Mouse (Mus musculus) left cerebral cortex, postnatal 14 days (tissue): ENCODE measurements around the gene Hras. TPM values are rescaled to one million over a fixed set of nuclear protein-coding genes. Genes with fewer than 3 reads are reported as not detected.

Source experiments
- DNase-seq, 2 experiments: peaks; one replicate each; pipeline ENCODE4 v3.0.0; 2021 to 2022; ENCODE audit warnings: low spot score in 2 of 2, mixed read lengths in 1 of 2
- intact Hi-C: fragments of 180-260 bp; cut with DNase I; formaldehyde crosslinking; loops from one replicate; pipeline ENCODE4 v1.15.1; 2025
- total RNA-seq, 2 experiments: library from RNA; stranded (reverse); gene quantifications; 2 replicates each; pipeline ENCODE4 v1.2.3; 2021

Hras gene
- total RNA-seq, 2 experiments from 2014 or later = 249 to 272 TPM

DNA sequence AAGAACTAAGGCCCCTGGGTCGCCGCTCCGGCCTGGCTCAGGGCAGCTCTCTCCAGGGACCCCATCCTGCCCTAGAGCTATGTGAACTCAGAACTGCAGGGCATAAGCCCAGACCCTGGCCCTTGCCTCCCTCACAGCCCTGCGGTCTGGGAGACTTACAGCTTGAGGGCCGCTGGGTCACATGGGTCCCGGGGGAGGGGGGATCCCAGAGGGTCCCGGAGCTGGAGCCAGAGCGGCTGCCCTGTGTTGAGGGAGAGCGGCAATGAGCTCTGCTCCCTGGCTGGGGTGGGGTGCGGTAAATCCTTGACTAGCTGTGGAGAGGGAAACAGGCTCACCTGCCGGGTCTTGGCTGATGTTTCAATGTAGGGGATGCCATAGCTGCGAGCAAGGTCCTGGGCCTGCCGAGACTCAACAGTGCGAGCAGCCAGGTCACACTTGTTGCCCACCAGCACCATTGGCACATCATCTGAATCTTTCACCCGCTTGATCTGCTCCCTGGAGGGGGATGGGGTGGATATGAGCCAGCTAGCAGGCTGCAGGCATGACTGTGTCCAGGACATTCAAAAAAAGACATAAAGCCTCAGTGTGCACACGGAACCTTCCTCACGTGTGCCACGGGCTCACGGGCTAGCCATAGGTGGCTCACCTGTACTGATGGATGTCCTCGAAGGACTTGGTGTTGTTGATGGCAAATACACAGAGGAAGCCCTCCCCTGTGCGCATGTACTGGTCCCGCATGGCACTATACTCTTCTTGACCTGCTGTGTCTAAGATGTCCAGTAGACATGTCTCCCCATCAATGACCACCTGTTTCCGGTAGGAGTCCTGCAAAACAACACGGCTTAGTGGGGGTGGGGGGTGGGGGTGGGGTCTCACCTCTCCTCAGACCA, 1.8 kb downstream of the Hras start:
- intact Hi-C loops = no loop called here
- DNase-seq = no peak

DNA sequence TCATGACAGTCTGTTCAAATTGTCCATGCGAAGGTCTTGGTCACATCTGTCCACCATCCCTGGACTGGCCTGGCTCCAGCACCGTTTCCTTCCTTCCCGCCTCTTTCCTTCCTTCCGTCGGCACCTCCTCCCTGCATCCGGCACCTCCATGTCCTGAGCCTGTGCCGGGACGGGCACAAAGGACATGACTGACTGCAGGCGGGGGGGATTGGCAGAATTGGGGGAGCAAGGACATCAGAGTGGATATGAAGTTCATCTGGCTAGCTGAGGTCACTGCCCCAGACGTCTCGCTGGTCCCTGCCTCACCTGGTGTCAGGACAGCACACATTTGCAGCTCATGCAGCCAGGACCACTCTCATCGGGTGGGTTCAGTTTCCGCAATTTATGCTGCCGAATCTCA, 2.8 kb downstream of the Hras start:
- intact Hi-C loops = no loop called here
- no peak for DNase-seq

DNA sequence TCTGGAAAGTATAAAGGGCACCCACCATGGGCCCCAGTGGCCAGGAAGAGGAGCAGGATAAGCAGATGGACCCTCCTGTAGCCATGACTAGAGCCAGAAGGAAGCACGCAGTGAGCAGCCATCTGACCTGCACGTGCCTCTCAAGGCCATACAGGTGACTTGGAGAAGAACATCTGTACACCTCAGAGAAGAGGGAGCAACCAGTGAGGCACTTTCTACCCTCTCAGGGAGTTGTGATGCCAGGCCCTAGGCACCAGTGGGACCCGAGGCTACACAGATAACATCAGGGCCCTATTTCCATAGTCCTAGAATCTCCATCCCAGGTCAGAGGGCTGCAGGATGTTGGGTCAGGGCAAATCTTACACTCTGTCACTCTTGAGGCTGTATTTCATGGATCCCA, 3.6 kb downstream of the Hras start:
- intact Hi-C loops = no loop called here
- DNase-seq = no peak

DNA sequence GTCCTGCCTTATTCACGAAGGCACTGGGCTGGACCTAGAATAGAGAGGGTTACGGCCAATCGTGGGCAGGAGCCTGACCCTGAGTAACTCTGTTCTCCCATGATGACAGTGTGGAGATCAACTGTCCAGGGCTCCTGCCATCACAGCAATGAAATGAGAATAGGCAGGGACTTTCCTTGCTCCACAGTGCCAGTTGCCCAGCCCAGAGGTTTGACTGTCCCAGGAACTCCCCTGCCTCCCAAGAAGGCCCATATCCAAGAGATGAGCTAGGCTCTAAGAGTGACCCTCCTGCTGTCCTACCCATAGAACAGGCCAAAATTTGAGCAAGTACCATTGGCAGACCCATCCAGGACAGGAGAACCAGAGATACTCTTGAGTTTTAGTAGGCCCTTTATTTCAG, 5.1 kb downstream of the Hras start:
- intact Hi-C loops = no loop called here
- no peak for DNase-seq

DNA sequence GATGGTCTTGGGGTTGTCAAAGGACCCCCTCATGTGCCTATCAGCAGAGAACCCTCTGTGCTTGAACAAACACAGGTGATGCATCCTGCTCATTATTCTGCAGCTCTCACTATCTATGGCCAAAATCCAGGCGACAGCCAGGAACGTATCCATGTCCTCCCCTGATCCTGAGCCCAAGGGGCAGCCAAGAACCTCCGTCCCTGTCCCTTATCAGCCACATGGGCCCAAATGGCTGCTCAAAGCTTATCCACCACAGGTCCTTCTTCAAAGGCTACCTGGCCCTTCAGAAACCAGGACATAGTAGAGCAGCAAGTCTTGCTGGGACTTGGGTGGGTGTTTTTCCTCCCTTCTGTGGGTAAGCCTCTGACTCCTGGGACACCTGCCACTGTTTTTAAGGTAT, 5.6 kb downstream of the Hras start:
- DNase-seq = no peak
- intact Hi-C loops = no loop called here

DNA sequence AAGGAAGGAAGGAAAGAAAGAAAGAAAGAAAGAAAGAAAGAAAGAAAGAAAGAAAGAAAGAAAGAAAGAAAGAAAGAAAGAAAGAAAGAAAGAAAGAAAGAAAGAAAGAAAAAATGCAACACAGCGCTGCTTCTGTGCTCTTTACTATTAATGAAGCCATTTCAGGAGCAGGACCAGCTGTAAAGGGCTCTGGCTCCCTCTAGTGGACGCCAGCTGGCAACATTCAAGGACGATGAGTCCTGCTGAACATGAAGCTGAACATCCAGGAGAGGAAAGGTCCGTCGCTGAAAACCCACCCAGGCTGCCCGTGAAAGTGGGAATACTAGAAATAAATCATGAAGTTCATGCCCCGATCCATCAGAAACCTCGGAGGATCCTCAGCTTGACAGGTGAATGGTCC, 17.6 kb downstream of the Hras start:
- peak; percentile 93 to 94 for DNase-seq
- intact Hi-C loops = loop anchor here (5.0 to 10.0 kb wide), 3 partner anchors 219 to 331 kb away; partner anchors contain the start of genes Cox8b, Gm45717, Ifitm2 and Odf3

DNA sequence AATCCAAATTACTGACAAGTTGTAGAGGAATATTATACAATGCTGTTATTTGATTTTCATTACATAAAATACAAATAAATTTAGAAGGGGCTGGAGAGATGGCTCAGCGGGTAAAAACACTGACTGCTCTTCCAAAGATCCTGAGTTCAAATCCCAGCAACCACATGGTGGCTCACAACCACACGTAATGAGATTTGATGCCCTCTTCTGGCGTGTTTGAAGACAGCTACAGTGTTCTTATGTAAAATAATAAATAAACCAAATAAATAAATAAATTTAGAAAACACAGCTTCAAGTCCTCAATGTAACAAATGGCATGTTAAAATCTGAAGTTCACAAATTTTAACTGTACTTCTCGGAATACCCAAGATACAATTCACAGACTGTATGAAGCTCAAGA, 18.7 kb downstream of the Hras start:
- DNase-seq = no peak
- intact Hi-C loops = loop anchor here (5.0 to 10.0 kb wide), 3 partner anchors 218 to 330 kb away; partner anchors contain the start of genes Cox8b, Gm45717, Ifitm2 and Odf3

DNA sequence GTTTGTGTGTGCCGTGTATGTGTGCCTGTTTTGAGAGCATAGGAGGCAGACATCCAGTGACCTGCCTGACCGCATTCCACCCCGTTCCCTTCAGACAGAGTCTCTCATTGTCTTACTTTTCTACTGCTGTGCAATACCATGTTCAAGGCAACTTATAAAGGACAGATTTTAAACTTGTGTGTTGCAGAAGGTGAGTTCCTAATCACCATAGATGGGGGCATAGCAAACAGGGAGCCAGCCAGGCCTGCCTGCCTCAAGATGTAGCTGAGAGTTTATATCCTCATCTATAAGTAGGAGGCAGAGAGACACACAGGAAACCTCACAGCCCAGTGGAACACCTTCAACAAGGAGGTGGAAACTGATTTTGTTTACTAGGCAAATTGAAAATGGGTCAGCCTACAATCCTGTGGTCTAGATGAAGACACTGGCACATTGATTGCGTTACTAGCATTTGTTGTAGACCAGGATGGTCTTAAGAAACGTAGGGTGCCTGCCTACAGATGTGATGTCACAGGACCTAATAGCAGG, 20.4 kb downstream of the Hras start:
- no peak for DNase-seq
- intact Hi-C loops = loop anchor here (5.0 to 10.0 kb wide), 4 partner anchors 51 to 329 kb away; partner anchors contain the start of genes Cox8b, Odf3, Ptdss2 and Scgb1c1

DNA sequence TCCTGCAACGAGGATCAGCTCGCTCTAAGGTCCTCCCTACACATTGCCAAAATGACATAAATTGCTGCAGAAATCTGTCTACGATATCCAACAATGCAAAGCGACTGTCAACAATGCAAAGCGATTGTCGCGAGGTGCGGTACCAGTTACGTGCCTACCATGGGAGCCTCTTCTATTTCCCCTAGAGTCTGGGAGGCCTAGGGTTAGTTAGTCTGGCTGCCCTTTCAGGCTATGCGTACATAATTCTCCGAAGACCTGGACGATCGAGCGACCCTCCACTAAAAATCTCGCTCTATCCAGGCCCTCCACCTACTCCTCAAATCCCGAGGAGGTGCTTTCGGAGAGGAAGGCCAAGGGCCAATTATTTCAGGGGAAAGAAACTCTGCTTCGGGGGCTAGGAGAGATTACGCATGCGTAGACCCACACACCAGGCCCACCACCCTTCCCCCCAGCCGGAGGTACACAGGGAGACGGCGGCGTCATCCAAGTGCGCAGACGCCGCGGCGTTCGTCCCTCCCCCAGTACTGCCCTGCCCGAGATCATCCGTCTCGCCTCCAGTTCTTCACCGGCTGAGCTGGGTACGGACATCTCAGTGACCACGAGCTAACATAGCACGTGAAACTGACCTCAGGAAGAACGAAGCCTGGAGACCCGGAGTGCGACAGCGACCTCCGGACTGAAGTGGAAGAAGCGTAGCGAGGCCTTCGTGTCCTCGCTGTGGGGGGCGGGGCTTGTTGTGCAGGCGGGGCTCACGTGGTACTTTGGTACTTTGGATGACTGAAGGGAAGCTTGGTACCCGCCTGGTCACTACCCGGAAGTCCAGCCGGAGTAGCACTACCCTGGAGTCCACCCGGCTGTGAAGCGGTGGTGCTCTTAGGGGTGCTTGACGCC, 21.4 kb downstream of the Hras start, which contains the start of gene Rnh1:
Gene Rnh1 (minus strand): TSS at position 742 of the 891 bp plus-strand sequence.
- intact Hi-C loops = loop anchor here (5.0 to 10.0 kb wide), 4 partner anchors 50 to 328 kb away; partner anchors contain the start of genes Cox8b, Odf3, Ptdss2 and Scgb1c1
- DNase-seq = peak; percentile 94 to 96

DNA sequence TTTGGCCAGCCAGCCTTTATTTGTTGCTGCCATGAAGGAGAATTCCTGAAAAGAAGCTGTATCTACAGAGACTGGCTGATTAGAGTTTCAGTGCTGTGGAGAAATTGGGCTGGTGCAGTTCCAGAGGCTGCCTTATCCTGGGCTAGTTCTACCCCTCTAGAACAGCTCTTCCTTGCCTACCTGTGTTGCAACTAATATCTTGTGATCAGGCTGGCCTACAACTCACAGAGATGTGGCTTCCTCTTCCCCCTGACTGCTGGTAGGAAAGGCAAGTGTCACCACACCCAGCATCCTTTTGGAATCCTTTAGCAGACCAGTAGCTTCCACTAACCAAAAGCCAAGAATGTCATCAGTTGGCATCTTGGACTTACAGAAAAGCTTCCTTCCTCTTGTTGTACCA, 23.9 kb downstream of the Hras start:
- intact Hi-C loops = loop anchor here (5.0 to 10.0 kb wide), 4 partner anchors 48 to 325 kb away; partner anchors contain the start of genes Cox8b, Odf3, Ptdss2 and Scgb1c1

DNA sequence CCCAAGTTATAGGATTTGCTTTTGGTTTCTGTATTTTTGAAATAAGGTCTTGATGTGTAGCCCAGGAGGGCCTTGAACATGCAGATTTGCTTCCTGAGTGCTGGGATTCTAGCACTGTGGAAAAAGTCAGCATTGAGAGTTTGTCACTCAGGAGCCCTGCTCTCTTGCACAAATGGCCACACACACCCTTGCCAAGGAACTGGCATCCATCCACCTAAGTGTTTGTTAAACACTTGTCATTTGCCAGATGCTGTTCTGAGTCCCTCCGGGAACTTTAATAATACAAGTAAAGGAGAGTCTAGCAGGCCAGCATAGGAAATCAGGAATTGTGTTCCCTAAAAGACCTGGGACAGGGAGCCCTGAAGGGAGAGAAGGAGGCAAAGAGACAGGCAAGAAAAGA, 24.5 kb downstream of the Hras start:
- DNase-seq = no peak
- intact Hi-C loops = no loop called here

More for the DNA sequence above, 23.9 kb downstream of the Hras start:
- no peak for DNase-seq

DNA sequence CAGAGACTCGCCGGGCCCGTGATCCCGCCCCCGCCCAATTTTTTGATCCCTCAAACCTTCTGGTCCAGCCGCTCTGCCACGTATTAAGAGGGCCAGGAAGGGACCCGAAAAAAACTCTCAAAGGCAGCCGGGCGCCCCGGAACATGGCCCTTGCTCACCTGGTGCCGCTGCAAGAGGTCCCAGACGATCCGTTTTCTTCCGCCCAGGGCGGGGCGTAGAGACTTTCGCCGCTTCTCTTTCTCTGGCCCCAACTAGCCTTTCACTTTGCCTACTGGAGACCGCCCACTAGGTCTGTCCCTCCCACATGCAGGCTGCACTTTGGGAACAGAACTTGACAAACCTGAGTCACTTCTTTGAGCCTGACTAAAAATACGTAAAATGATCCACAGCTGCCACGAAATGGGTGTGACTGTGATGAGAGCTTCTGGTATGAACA, 25.3 kb downstream of the Hras start:
- DNase-seq = peak; percentile 49 to 63
- intact Hi-C loops = no loop called here

DNA sequence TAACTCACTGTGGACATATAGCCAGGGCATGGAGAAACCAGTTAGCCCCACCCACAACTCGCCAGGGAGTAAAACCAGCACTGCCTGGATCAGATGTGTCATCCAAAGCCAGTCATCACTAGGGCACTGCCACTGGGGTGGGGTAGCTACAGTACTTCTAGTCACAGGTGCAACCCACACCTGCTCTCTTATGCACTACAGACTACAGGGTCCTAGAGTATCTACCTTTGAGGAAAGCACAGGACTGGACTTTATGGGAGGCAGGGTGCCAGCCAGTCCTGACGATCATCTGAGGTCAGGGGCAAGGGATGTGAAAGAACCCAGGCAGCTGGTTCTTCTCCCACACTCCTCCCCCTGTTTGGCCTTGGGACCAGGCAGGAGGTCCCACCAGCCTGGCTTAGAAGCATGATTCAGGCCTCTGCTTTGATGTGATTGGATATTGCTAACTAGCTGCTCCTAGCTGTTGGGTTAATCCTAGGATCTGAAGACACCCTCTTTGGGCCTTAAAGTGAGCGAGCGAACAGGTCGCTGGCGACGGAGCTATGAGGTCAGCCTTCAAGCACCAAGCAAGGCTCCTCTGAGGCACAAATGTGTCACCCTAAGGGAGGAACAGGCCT, 25.8 kb downstream of the Hras start:
- DNase-seq = no peak
- intact Hi-C loops = no loop called here

DNA sequence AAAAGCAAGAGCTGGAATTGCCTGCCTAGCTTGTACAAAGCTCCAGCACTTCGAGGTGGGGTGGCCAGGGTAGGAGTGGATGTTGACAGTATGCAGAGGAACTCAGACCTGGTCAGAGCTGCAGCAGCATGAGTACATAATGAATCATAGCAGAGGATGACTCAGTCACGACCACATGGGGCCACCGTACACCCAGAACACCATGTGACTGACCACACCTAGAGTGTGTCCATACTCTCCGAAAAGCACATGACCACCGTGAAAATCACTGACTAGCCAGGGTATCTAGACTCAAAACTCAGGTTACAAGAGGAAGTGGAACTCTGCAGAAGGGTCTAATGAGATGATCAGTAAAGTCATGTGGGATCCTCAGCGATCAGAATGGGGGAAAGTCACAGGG, 29.0 kb downstream of the Hras start:
- no peak for DNase-seq
- intact Hi-C loops = no loop called here

DNA sequence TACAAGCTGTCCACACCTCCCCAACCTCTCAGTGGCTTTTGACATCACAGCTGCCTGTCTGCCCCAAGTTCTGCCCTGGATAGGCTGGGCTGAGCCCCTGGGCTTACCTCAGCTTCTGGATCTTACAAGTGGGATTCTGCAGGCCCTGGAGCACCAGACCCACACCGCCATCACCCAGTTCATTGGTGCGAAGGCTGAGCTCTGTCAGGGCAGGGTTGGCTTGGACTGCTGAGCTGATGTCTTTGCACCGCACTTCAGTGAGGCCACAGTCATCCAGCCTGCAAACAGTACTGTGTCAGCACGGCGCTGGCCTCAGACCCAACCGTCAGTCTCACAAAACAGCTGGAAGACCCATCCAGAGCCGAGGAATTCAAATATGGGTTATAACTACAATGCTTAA, 29.4 kb downstream of the Hras start:
- intact Hi-C loops = no loop called here
- DNase-seq = no peak

DNA sequence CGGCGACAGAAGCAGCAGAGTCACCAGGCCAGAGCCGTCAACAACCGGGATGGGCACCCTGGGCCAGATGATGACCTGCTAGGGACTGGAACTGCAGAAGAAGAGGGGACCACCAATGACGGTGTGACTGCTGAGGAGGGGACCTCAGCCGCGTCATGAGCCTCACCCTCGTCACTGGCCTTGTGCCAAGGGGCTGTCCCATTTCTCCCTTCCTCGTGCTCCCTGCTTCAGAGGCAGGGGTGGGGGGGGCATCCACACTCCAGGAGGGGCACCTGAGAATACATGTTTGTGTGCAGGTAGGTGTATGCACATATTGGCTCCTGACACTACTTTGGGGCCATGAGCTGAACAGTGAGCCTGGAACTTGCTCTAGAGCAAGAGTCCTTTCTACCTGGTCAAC, 38.4 kb downstream of the Hras start:
- DNase-seq = no peak
- intact Hi-C loops = no loop called here

DNA sequence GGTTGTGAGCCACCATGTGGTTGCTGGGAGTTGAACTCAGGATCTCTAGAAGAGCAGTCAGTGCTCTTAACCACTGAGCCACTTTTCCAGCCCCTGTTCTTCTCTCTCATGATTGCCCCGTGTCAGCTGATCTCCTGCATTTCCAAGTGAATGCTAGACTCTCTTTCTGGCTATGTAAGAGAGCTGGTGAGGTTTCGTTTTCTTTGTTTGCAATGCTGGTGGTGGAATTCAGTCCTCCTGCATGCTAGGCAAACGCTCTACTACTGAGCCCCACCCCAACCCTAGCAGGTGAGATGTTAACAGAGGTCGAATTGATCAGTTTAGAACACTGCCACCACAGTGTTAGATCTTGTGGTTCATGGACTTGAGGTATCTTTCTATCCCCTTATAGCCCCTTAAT, 45.2 kb downstream of the Hras start:
- no peak for DNase-seq
- intact Hi-C loops = no loop called here

DNA sequence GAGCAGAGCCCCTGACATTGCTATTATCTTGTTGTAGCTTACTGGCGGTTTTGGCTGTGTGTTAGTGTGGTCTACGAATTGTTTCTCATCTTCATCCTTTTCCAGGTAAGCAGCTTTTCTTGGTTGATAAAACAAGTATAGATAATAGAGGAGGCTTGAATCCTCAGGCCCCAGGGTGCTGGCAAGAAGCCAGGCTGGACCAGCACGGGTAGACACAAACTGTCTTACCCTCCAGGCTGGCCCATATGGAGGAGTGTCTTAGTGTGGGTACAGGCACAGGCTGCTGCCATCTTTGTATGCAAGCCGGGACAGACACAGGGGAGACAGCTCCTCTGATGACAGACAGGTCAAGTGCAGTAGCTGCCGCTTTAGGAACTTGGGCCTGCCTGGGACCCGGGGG, 46.8 kb downstream of the Hras start:
- no peak for DNase-seq
- intact Hi-C loops = no loop called here

DNA sequence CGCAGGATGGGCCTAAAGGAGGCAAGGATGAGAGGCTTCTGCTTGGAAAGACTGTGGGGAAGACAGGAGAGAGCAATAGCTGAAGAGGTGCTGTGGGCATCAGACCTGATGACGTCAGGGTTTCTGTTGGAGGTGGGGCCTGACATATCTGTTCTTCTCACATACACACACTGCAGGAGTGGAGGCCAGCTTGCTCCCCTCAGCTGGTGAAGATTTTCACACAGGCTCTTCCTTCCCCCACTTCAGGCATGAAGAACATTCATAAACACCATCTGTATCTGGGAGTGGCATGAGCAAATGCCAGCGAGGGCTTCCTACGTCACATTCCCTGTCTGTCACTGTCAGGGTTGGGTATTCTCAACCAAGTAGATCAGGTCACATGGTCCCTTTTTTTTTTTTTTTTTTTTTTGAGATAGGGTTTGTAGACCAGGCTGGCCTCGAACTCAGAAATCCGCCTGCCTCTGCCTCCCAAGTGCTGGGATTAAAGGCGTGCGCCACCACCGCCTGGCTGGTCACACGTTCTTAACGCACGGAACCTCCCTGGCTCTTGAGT, 47.7 kb downstream of the Hras start:
- no peak for DNase-seq
- intact Hi-C loops = no loop called here
